Mouse (Mus musculus) limb, embryonic 12.5 days (tissue): ENCODE data around the gene Iqce. TPM values are rescaled to one million over a fixed set of nuclear protein-coding genes. Genes with fewer than 3 reads are reported as not detected.

Experiments
- ATAC-seq: fragments of 200-750 bp; cut with Nextera tagmentation; 2 replicates; pipeline ENCODE4 v1.8.0; 2017; ENCODE audit warnings: low read depth, moderate TSS enrichment; ENCODE audit not compliant: insufficient number of reproducible peaks, insufficient read depth, low FRiP score, low TSS enrichment
- H3K27ac ChIP-seq: fragments of 300-500 bp; sonication (generic); 2 replicates; pipeline ENCODE4 v1.5.1; 2016; ENCODE audit warnings: mild to moderate bottlenecking, moderate library complexity
- H3K27me3 ChIP-seq: fragments of 300-500 bp; sonication (generic); 2 replicates; pipeline ENCODE4 v1.6.1; 2016; ENCODE audit warnings: mild to moderate bottlenecking, moderate library complexity
- H3K36me3 ChIP-seq: fragments of 300-500 bp; sonication (generic); 2 replicates; pipeline ENCODE4 v1.6.1; 2016; ENCODE audit warnings: mild to moderate bottlenecking, moderate library complexity
- H3K4me1 ChIP-seq: fragments of 300-500 bp; sonication (generic); replicated peaks from 2 replicates; pipeline ENCODE4 v1.6.1; 2016
- H3K4me2 ChIP-seq: fragments of 300-500 bp; sonication (generic); 2 replicates; pipeline ENCODE4 v1.6.1; 2016; ENCODE audit warnings: mild to moderate bottlenecking, moderate library complexity
- H3K4me3 ChIP-seq: fragments of 300-500 bp; sonication (generic); replicated peaks from 2 replicates; pipeline ENCODE4 v1.5.1; 2016; ENCODE audit warnings: mild to moderate bottlenecking
- H3K9ac ChIP-seq: fragments of 300-500 bp; sonication (generic); replicated peaks from 2 replicates; pipeline ENCODE4 v1.6.1; 2016; ENCODE audit warnings: mild to moderate bottlenecking, moderate library complexity
- H3K9me3 ChIP-seq: fragments of 300-500 bp; sonication (generic); 2 replicates; pipeline ENCODE4 v1.6.1; 2016; ENCODE audit warnings: mild to moderate bottlenecking, moderate library complexity
- whole genome bisulfite sequencing: fragments of 180-500 bp; shearing (Covaris S2); methylation state at CpG from one replicate; pipeline ENCODE4 v1.1.7; 2016; 5-methylcytosine and 5-hydroxymethylcytosine counted together
- polyA plus RNA-seq: library from polyadenylated mRNA; unstranded; fragments of >200 nt; fragmentation: Nextera tagmentation; extraction: Ambion mirVana; gene quantifications from 2 replicates; pipeline ENCODE4 v1.2.1, GENCODE M21; 2016

Iqce gene
- polyA plus RNA-seq, 1 experiment from 2014 or later = 26.0 TPM

DNA sequence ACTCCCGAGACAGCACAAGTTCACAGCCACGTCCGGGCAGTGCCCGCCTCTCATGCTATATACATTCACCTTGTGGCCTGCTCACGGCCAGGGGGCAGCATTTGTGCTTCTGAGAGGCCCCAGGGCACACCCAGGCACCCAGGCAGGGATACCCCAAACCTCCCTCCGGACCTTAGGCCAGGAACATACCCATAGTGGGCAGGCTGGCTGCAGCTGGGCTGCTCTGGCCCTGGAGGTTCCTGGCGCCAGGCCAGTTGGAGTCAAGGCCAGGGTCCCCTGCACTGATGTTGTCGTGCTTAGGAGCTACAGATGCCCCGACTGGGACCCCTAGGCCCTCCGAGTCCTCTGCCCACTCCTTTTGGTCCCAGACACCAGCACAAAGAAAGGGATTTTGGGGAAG is 80.7 kb downstream of the Iqce start:
- H3K27ac ChIP-seq = peak overlapping the region; percentile 42; the same call in 1 of the 2 replicates
- peaks cover 58% of the 10 kb centered on the region for H3K36me3 ChIP-seq
- no peak overlapping the region for H3K4me2 ChIP-seq
- 0 out of 2 replicates have a peak, but pooled peaks cover 3% of the 10 kb centered on the region for H3K4me1 ChIP-seq
- no peak for ATAC-seq
- no peak overlapping the region for H3K4me3 ChIP-seq
- H3K9me3 ChIP-seq = no peaks in the 10 kb centered on the region
- H3K27me3 ChIP-seq = no peaks in the 10 kb centered on the region
- 83% methylated on average over 10 of the region's 10 CpGs for WGBS
- no peak overlapping the region for H3K9ac ChIP-seq

DNA sequence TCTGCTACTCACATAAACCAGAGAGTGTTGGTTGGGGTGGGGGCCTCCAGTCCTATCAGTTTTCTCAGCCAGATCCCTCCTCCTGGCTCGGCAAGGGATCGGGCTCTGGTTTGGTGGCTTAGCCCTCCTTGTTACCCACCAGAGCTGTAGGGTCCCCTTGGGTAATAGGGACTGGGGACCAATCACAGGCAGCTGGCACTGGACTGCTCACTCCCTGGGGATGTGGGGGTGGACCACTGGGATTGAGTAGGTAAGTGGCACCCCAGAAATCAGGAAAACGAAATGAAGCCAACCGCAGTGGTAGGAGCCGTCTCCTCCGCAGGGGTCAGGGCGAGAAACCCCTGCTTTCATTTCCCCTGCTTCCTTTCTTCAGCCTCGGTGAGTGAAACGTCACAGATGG is 81.1 kb downstream of the Iqce start:
- Histone ChIP-seq H3K36me3 (peaks cover 53% of the 10 kb centered on the region), H3K4me2 (no peak overlapping the region), H3K4me3 (no peak overlapping the region), H3K9ac (no peak overlapping the region), H3K27me3 (no peaks in the 10 kb centered on the region), H3K27ac (peak overlapping the region; percentile 42; the same call in 1 of the 2 replicates), H3K9me3 (no peaks in the 10 kb centered on the region), H3K4me1 (0 out of 2 replicates have a peak, but pooled peaks cover 7% of the 10 kb centered on the region)
- 78% methylated on average over 9 of the region's 9 CpGs for WGBS
- no peak for ATAC-seq

DNA sequence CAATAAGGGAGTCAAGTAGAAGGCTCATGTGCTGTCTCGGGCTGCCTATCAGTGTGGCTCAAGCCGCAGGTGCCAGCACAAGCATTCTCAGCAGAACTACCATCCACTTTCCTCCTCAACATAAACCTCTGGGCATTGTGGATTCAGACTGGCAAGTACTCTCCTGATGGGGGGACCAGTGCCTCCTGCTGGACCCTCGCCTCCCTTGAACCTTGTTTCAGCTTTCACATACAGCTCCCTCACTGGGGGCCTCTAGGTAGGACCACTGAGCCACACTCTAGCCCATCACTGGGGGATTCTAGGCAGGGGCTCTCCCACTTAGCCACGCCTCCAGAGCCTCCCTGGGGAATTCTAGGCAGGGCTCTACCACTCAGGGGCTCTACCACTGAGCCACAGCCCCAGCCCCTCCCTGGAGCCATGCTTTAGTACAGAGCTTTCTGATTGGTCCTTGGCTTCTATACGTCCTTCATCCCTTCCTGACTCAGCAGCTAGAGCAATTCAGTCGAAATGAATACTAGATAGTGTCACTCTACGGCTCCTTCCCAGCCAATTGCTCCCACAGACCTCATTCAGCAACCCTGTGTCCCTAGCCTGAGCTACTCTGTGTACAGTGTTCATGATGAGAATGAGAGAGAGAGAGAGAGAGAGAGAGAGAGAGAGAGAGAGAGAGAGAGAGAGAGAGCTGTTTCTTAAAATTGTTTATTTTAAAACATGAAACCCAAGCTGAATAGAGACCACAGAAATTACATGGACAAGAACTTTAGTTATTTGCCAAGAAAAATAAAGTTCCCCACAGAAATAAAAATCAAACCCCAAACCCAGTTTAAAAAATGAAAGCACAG is 82.1 kb downstream of the Iqce start:
- Histone ChIP-seq H3K36me3 (peaks cover 44% of the 10 kb centered on the region), H3K27ac (no peak overlapping the region), H3K27me3 (no peaks in the 10 kb centered on the region), H3K9me3 (no peaks in the 10 kb centered on the region), H3K4me2 (no peak overlapping the region), H3K4me1 (0 out of 2 replicates have a peak, but pooled peaks cover 7% of the 10 kb centered on the region), H3K4me3 (no peak overlapping the region), H3K9ac (no peak overlapping the region)
- 60% methylated on average over 7 of the region's 7 CpGs for WGBS
- ATAC-seq = no peak; the same call in 1 of the 2 replicates

DNA sequence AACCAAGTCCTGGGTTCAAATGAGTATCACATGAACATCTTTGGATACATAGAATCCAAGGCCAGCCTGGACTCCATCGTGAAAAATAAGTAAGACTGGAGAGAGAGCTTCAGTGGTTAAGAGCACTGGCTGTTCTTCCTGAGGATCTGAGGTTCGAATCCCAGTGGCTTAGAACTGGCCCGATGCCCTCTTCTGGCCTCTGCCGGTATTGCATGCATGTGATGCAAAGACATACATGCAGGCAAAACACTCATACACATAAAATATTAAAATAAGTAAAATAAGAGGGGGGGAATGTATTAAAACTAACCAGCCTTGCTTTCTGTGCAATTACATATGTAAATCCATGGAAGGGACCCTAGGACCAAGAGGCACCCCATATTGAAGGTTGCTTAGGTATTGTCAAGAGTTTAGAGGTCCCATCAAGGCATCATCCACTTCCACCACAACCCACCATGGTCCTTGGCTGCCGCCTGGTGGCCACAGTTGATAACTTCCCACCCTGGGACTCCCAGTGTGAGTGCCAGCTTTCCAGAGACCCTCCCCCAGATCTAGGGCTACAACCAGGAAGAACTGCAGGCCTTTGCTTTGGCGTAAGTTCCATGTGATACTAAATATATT is 82.9 kb downstream of the Iqce start:
- no peak overlapping the region for H3K9ac ChIP-seq
- ATAC-seq = no peak
- no peak overlapping the region for H3K27ac ChIP-seq
- H3K4me3 ChIP-seq = no peak overlapping the region
- peaks cover 40% of the 10 kb centered on the region for H3K36me3 ChIP-seq
- H3K4me1 ChIP-seq = 0 out of 2 replicates have a peak, but pooled peaks cover 7% of the 10 kb centered on the region
- H3K9me3 ChIP-seq = no peaks in the 10 kb centered on the region
- H3K4me2 ChIP-seq = no peak overlapping the region
- H3K27me3 ChIP-seq = no peaks in the 10 kb centered on the region
- 22% methylated on average over 6 of the region's 6 CpGs for WGBS

DNA sequence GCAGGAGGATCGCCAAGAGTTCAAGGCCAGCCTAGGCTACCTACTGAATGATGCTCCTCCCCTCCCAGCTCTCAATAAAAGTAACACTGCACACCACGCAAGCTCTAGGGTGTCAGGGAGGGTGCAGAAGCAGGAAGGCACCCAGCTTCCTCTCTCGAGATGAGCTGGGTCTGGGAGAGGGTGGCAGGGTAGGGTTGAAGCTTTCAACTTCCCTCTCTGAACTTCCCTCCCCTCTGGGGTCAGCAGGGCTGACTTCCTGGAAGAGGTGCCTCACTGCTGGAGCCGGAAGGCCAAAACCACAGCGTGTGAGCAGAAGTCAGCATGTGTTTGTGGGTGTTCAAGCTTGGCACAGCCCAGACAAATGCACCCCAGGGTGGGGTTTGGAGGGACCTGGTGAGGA is 84.5 kb downstream of the Iqce start:
- 75% methylated on average over 5 of the region's 5 CpGs for WGBS
- Histone ChIP-seq H3K36me3 (peaks cover 26% of the 10 kb centered on the region), H3K4me2 (no peak overlapping the region), H3K9me3 (no peaks in the 10 kb centered on the region), H3K27ac (0 out of 2 replicates have a peak overlapping the region, but pooled peaks have one; percentile 17), H3K9ac (no peak overlapping the region), H3K4me3 (no peak overlapping the region), H3K4me1 (peaks cover 7% of the 10 kb centered on the region; the same call in 1 of the 2 replicates), H3K27me3 (peaks cover 5% of the 10 kb centered on the region)
- no peak for ATAC-seq

DNA sequence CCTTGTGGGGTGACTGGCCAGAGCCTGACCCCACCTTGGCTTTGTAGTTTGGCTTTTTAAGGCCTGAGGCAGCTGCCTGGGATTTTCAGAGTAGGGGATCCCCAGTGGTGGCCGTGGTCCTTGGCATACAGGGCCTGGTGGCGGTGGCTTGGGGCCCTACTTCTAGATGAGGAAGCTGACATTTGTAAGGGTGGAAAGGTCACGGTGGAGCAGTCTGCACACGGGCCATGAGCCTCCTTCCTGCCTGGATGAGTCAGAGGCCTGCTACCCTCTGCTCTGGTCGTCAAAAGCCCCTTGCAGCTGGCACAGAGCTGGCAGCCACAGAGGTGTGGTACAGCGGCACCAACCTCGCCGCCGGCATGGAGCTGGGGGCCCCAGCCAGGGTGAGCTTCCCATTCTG is 85.5 kb downstream of the Iqce start:
- peaks cover 16% of the 10 kb centered on the region for H3K36me3 ChIP-seq
- WGBS = 70% methylated on average over 9 of the region's 9 CpGs
- ATAC-seq = no peak
- no peak overlapping the region for H3K4me3 ChIP-seq
- 0 out of 2 replicates have a peak overlapping the region, but pooled peaks have one; percentile 29 for H3K27ac ChIP-seq
- H3K27me3 ChIP-seq = peaks cover 15% of the 10 kb centered on the region
- H3K9ac ChIP-seq = no peak overlapping the region
- peaks cover 17% of the 10 kb centered on the region for H3K4me1 ChIP-seq
- H3K9me3 ChIP-seq = no peaks in the 10 kb centered on the region
- H3K4me2 ChIP-seq = no peak overlapping the region

DNA sequence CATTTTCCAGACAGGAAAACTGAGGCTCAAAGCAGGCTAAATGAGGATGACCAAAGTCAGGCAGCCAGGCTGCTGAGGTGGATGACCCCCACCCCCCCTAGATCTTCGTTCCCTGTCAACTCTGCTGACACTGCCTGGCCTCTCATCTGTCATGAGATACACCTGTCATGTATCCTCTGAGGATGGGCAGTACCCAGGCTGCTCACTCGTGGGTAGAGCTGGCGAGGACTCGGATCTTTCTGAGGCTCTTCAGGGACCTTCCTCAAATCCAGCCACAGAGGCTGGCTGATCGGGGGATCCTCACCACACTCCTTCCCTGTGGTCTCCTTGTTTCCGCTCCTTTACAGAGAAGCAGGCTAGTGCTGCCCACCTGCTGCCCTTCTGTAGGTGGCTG is 86.1 kb downstream of the Iqce start:
- Histone ChIP-seq H3K27ac (0 out of 2 replicates have a peak overlapping the region, but pooled peaks have one; percentile 29), H3K4me2 (no peak overlapping the region), H3K36me3 (peaks cover 10% of the 10 kb centered on the region), H3K9me3 (no peaks in the 10 kb centered on the region), H3K27me3 (peaks cover 21% of the 10 kb centered on the region), H3K9ac (no peak overlapping the region), H3K4me3 (no peak overlapping the region), H3K4me1 (peaks cover 21% of the 10 kb centered on the region)
- WGBS = 78% methylated on average over 6 of the region's 6 CpGs
- no peak for ATAC-seq

DNA sequence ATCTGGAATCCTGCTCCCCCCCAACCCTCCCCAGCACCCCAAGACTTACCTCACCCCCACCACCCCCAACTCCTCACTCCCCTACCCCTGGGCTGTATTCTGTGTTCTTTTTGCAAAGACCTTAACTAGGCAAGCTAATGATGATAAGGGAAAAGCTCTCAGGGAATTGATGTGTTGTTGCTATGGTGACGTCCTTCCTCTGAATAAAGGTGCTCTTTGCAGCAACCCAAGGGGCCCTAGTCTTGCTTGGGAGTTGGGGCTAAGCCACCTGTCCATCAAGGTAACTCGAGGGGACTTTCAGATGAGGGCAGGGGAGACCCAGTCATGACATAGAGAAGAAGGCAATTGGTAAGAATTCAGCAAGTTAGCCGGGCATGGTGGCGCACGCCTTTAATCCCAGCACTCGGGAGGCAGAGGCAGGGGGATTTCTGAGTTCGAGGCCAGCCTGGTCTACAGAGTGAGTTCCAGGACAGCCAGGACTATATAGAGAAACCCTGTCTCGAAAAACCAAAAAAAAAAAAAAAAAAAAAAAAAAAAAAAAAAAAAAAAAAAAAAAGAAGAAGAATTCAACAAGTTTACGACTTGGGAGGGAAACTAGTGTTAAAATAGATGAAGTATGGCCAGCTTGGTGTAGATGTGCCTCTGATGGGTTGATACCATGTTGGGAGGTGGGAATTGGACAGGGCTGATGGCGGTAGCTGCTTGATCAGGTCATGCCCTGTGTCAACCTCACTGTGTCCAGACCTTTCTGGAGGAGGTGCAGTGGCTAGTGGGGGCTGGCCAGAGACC is 86.7 kb downstream of the Iqce start:
- no peak for ATAC-seq
- no peak overlapping the region for H3K4me3 ChIP-seq
- peaks cover 27% of the 10 kb centered on the region for H3K27me3 ChIP-seq
- H3K9ac ChIP-seq = no peak overlapping the region
- H3K27ac ChIP-seq = no peak overlapping the region; the same call in 1 of the 2 replicates
- H3K4me2 ChIP-seq = no peak overlapping the region
- H3K4me1 ChIP-seq = peaks cover 27% of the 10 kb centered on the region
- 86% methylated on average over 10 of the region's 10 CpGs for WGBS
- no peaks in the 10 kb centered on the region for H3K9me3 ChIP-seq
- peaks cover 7% of the 10 kb centered on the region; the same call in 1 of the 2 replicates for H3K36me3 ChIP-seq

DNA sequence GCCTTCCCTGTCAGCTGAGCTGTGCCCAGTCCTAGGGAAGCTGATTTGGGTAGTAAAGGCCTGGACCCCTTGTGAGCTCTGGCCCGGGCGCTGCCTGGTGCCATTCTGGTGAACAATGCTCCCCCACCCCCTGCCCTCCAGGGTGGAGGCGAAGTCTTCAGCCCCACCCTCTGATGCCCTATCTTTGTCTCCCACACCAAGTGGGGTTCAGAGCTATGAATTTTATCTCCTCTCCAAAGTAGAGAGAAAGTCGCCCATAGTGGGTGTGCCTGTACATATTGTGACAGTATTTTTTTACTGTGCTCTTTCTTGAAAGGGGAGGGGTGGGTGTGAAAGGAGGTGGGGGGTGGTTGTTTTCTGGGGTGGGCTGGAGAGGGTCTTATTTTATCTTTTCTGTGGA is 87.3 kb downstream of the Iqce start:
- no peak overlapping the region for H3K4me2 ChIP-seq
- peaks cover 7% of the 10 kb centered on the region; the same call in 1 of the 2 replicates for H3K36me3 ChIP-seq
- H3K9me3 ChIP-seq = no peaks in the 10 kb centered on the region
- H3K4me1 ChIP-seq = peaks cover 34% of the 10 kb centered on the region
- 83% methylated on average over 4 of the region's 4 CpGs for WGBS
- H3K4me3 ChIP-seq = no peak overlapping the region
- H3K27ac ChIP-seq = no peak overlapping the region; the same call in 1 of the 2 replicates
- ATAC-seq = no peak
- no peak overlapping the region for H3K9ac ChIP-seq
- H3K27me3 ChIP-seq = peaks cover 34% of the 10 kb centered on the region

DNA sequence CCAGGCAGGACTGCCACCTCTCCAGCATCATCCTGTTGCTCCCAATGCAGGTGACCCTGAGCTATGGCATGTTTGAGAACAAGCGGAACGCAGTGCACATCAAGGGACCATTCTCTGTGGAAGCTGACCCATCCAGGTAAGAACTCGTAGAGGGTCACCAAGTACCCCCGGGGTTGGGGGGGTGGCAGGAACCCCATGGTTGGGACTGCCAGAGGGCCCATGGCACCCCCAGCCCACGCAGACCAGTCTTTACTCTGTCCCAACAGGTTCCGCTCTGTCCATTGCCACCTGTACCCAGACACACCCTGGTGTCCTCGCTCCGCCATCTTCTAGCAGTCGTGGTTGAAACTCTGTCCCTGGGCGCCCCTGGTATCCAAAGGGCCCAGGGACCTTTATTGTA is 88.0 kb downstream of the Iqce start:
- 93% methylated on average over 10 of the region's 10 CpGs for WGBS
- Histone ChIP-seq H3K36me3 (peaks cover 7% of the 10 kb centered on the region; the same call in 1 of the 2 replicates), H3K27ac (no peak overlapping the region), H3K4me2 (no peak overlapping the region), H3K27me3 (peaks cover 41% of the 10 kb centered on the region), H3K9ac (no peak overlapping the region), H3K4me3 (no peak overlapping the region), H3K4me1 (peaks cover 41% of the 10 kb centered on the region), H3K9me3 (no peaks in the 10 kb centered on the region)
- no peak for ATAC-seq
